Mouse (Mus musculus) natural killer cell, adult 2 months (primary cell): Measurements from ENCODE around the gene St13.

ENCODE experiments used
- DNase-seq, 2 experiments: peaks; one replicate each; pipeline ENCODE4 v3.0.0; 2022; ENCODE audit warnings: low spot score in 2 of 2

The St13 gene

DNA sequence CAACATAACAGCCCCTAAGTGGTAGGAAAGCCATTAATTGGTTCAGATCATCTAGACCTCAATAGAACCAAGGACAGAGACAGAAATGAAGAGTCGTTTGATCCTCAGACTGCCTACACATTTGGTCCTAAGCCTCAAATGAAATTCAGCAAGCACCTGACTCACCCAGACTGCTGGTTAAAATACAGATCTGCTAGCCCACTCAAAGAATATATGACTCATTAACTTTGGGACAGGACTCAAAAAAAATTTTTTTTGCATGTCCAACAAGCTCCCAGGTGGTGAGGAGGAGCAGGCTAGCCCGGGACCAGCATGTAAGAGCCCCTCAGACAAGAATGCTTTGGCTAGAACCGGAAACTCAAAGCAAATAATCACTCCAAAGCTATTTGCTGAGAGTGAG, 79.7 kb downstream of the St13 start:
- DNase-seq, result no peak

DNA sequence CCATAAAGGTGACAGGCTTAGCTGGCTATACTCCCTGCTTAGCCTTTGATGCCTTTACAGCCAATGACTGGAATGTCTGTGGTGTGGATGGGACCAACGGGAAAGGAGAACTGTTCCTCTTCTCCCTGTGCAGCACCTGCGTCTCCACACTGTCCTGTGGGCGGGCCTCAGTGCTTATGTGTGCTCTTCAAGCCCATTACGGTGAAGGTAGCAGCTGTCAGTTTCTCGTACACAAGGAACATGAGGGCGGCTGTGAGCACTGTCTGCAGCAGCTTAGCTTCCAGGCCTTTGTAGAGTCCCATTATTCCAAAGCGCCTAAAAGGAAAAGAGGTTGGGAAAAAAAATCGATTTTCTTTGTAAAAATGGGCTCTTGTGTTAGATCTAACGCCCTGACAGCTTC, 80.4 kb downstream of the St13 start:
- no peak for DNase-seq

DNA sequence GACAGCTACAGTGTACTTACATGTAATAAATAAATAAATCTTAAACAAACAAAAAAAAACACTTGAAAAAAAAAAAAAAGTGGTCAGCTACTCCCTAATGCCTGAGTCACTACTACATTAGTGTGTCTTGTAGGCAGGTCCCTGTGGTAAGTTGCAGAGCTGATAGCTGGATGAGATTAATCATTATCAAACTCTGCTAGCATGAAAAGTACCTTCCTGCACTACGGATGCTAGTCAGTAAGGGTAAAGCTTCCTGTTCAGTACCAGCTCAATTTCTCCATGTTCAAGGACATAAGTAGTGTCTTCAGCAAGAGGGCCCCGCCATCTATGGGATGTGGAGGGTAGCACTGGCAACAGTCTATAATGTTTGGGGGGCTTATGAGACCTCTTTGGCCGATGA, 85.9 kb downstream of the St13 start:
- no peak for DNase-seq
